Mouse (Mus musculus): ENCODE measurements at regions not wholly inside any gene's neighbourhood (a gene's known extent, or its start where the extent isn't known, plus 50 kb on each side); places are given as distances from the start of the nearest gene placed in this dataset.

DNA sequence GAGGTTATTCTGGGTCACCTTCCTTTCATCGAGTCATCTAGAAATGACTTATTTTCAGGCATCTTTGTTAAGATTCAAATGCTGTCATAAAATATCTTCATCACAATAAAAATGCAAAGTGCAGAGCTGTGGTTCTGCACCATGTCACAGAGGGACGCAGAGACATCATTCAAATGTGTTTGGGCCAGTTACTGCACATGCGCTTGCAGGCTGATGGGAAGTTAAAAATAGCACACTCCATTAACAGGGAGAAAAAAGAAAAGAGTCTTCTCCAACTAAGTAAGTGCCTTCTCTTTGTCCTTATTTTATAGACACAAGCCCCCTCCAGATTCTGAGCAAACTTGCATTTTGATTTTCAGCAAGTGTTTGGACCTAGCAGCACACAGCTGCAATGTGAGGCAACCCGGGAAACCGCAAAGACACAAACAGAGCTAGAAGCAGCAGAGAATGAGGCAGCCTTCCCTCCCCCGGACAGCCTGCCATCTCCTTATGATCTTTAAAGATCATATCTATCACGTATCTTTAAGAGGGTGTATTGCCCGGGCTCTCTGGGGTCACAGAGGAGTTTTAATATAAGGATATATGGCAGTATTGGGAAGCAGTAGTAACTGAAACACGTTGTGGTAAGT, 510.0 kb downstream of the Adam3 start:
- Histone ChIP-seq H3K36me3 (ENCODE audit: insufficient read depth, low read length) (no peaks in the 10 kb centered on the region), H3K4me1 (ENCODE audit: insufficient read depth, low read length) (no peaks in the 10 kb centered on the region), H3K27me3 (ENCODE audit: insufficient read depth, low read length) (no peaks in the 10 kb centered on the region), H3K4me2 (ENCODE audit: low read depth, low read length, poor library complexity, severe bottlenecking) (no peak overlapping the region), H3K9ac (replicated peaks; ENCODE audit: low read length, poor library complexity, severe bottlenecking) (no peak overlapping the region), H3K9me3 (ENCODE audit: low read length) (no peaks in the 10 kb centered on the region), H3K4me3 (ENCODE audit: low read depth, low read length) (no peak overlapping the region), H3K27ac (ENCODE audit: low read depth, low read length) (no peak overlapping the region)
- WGBS = 76% methylated on average over 9 of the region's 9 CpGs
- no peak for TF ChIP-seq CTCF (IDR thresholded peaks at IDR 0.05)
- ATAC-seq (ENCODE audit: low FRiP score) = no peak
- peak; percentile 31 for DNase-seq (ENCODE audit: low spot score)

DNA sequence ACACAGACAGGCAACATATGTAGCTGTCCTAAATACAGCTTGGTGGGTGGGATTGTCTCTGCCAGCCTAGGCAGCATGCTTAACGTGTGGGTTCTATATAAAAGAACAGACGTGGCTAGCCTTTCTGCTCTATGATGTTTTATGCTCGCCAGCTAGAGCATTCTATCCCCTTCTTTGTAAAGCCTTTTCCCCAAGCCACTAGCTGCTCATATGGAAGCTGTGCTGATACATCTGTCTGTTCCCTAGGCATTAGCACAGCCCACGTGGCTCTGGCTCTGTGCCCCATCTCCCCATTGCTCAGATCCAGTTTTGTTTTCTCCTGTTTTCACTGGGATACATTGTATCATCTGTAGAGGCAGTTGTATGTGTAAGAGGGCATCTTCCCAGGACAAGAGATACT, 511.3 kb downstream of the Adam3 start:
- H3K4me3 ChIP-seq (ENCODE audit: low read depth, low read length) = no peak overlapping the region
- no peak for ATAC-seq (ENCODE audit: low FRiP score)
- no peak overlapping the region for H3K4me2 ChIP-seq (ENCODE audit: low read depth, low read length, poor library complexity, severe bottlenecking)
- H3K9me3 ChIP-seq (ENCODE audit: low read length) = no peaks in the 10 kb centered on the region
- no peaks in the 10 kb centered on the region for H3K4me1 ChIP-seq (ENCODE audit: insufficient read depth, low read length)
- H3K27ac ChIP-seq (ENCODE audit: low read depth, low read length) = no peak overlapping the region
- no peaks in the 10 kb centered on the region for H3K36me3 ChIP-seq (ENCODE audit: insufficient read depth, low read length)
- no peak overlapping the region for H3K9ac ChIP-seq (replicated peaks; ENCODE audit: low read length, poor library complexity, severe bottlenecking)
- no peak for DNase-seq (ENCODE audit: low spot score)
- no peaks in the 10 kb centered on the region for H3K27me3 ChIP-seq (ENCODE audit: insufficient read depth, low read length)
- no peak for TF ChIP-seq CTCF (IDR thresholded peaks at IDR 0.05)
- WGBS = 78% methylated on average over 4 of the region's 4 CpGs

DNA sequence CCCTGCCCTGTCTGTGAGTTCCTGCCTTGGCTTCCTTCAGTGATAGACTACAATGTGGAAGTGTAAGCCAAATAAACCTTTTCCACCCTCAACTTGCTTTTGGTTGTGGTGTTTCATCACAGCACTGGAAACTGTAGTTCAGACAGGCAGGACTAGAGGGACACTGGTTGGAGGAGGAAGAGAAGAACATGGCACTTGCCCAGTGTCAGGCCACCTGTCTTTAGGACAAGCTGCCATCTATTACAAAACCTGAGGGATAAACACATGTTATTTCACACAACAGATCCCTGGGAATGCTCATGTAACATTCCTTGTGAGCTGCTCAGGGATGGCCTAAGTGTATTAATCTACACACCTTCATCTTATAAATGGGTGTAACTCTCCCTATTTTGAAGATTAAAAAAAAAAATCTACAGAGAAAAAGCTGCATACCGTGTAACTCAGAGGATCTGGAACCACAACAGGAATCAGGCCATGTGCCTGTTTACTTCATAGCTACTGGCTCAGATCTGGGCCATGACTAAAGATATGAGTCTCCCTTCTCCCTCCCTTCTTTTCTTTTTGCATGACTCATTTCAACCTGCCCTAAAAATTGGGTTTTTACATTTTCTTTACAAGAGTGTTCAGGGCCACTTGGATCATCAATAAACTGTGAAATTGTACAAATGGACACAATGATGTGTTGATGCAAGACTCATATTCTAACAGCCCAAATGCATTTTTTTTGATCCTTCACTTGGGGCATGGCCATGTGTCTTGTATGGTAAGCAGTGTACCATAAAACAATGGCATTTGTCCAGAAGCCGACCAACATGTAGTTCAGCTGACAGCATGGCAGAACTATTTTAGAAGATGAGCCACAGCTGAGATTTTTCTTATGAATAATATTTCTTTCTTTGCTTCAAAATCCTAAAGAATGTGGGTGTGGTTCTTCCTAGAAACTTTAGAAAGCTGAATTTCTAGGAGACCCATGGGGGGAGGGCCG, 513.1 kb downstream of the Adam3 start:
- Histone ChIP-seq H3K27ac (ENCODE audit: low read depth, low read length) (no peak overlapping the region), H3K27me3 (ENCODE audit: insufficient read depth, low read length) (no peaks in the 10 kb centered on the region), H3K4me1 (ENCODE audit: insufficient read depth, low read length) (no peaks in the 10 kb centered on the region), H3K9me3 (ENCODE audit: low read length) (no peaks in the 10 kb centered on the region), H3K4me3 (ENCODE audit: low read depth, low read length) (no peak overlapping the region), H3K4me2 (ENCODE audit: low read depth, low read length, poor library complexity, severe bottlenecking) (no peak overlapping the region), H3K36me3 (ENCODE audit: insufficient read depth, low read length) (no peaks in the 10 kb centered on the region), H3K9ac (replicated peaks; ENCODE audit: low read length, poor library complexity, severe bottlenecking) (no peak overlapping the region)
- no peak for DNase-seq (ENCODE audit: low spot score)
- TF ChIP-seq CTCF (IDR thresholded peaks at IDR 0.05) = no peak
- ATAC-seq (ENCODE audit: low FRiP score) = no peak
- 88% methylated on average over 3 of the region's 3 CpGs for WGBS

DNA sequence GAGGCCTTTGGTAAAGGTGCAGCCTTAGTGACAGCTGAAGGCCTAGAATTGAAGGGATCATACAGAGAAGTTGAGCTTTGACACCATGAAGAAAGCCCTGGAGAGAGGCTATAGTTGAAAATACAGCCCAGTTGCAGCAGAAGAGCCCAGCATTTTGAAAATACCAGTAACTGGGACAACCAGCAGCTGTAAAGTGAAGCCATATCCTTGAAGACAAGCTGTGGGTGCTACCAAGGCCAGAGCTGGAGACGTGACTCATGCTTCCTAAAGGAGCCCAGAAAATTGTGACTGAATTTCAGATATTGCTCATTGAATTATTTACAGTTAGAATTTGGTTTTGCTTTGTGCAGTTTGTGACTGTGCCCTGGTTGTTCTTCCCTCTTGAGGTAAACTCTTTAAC, 514.6 kb downstream of the Adam3 start:
- H3K9me3 ChIP-seq (ENCODE audit: low read length) = no peaks in the 10 kb centered on the region
- TF ChIP-seq CTCF (IDR thresholded peaks at IDR 0.05) = no peak
- no peak for DNase-seq (ENCODE audit: low spot score)

More for the DNA sequence above, 514.6 kb downstream of the Adam3 start:
- no peak overlapping the region for H3K27ac ChIP-seq (ENCODE audit: low read depth, low read length)
- H3K36me3 ChIP-seq (ENCODE audit: insufficient read depth, low read length) = no peaks in the 10 kb centered on the region
- no peak for ATAC-seq (ENCODE audit: low FRiP score)
- H3K4me2 ChIP-seq (ENCODE audit: low read depth, low read length, poor library complexity, severe bottlenecking) = no peak overlapping the region
- H3K9ac ChIP-seq (replicated peaks; ENCODE audit: low read length, poor library complexity, severe bottlenecking) = no peak overlapping the region
- no peaks in the 10 kb centered on the region for H3K4me1 ChIP-seq (ENCODE audit: insufficient read depth, low read length)
- H3K27me3 ChIP-seq (ENCODE audit: insufficient read depth, low read length) = no peaks in the 10 kb centered on the region
- H3K4me3 ChIP-seq (ENCODE audit: low read depth, low read length) = no peak overlapping the region
- 79% methylated on average over 1 of the region's 1 CpGs for WGBS
